Mouse (Mus musculus) embryonic facial prominence, embryonic 13.5 days (tissue): ENCODE data around the gene Gm20517. TPM values are rescaled to one million over a fixed set of nuclear protein-coding genes. Genes with fewer than 3 reads are reported as not detected.
"Not testable (repeated sequence)": the region's sequence is repeated elsewhere in the genome, so short reads cannot be mapped to it uniquely, and the experiment has no call there.

ENCODE experiments used
- ATAC-seq: fragments of 200-750 bp; cut with Nextera tagmentation; 2 replicates; pipeline ENCODE4 v1.8.0; 2017; ENCODE audit warnings: low read depth; ENCODE audit not compliant: insufficient number of reproducible peaks, insufficient read depth, low FRiP score, low TSS enrichment
- H3K27ac ChIP-seq: fragments of 300-500 bp; sonication (generic); 2 replicates; pipeline ENCODE4 v1.5.1; 2015; ENCODE audit warnings: moderate library complexity, mild to moderate bottlenecking, inconsistent platforms
- H3K27me3 ChIP-seq: fragments of 300-500 bp; sonication (generic); 2 replicates; pipeline ENCODE4 v1.6.1; 2015; ENCODE audit warnings: mild to moderate bottlenecking, inconsistent platforms
- H3K36me3 ChIP-seq: fragments of 300-500 bp; sonication (generic); 2 replicates; pipeline ENCODE4 v1.6.1; 2015; ENCODE audit warnings: mild to moderate bottlenecking, inconsistent platforms
- H3K4me1 ChIP-seq: fragments of 300-500 bp; sonication (generic); 2 replicates; pipeline ENCODE4 v1.6.1; 2015; ENCODE audit warnings: inconsistent platforms
- H3K4me2 ChIP-seq: fragments of 300-500 bp; sonication (generic); 2 replicates; pipeline ENCODE4 v1.6.1; 2015; ENCODE audit warnings: moderate library complexity, mild to moderate bottlenecking, inconsistent platforms
- H3K4me3 ChIP-seq: fragments of 300-500 bp; sonication (generic); 2 replicates; pipeline ENCODE4 v1.5.1; 2015; ENCODE audit warnings: mild to moderate bottlenecking, inconsistent platforms
- H3K9ac ChIP-seq: fragments of 300-500 bp; sonication (generic); 2 replicates; pipeline ENCODE4 v1.6.1; 2015; ENCODE audit warnings: mild to moderate bottlenecking, inconsistent platforms
- H3K9me3 ChIP-seq: fragments of 300-500 bp; sonication (generic); 2 replicates; pipeline ENCODE4 v1.6.1; 2016; ENCODE audit warnings: inconsistent platforms
- WGBS: fragments of 180-500 bp; shearing (Covaris S2); methylation state at CpG from one replicate; pipeline ENCODE4 v1.1.7; 2015; ENCODE audit warnings: mixed read lengths; 5-methylcytosine and 5-hydroxymethylcytosine counted together
- polyA plus RNA-seq: library from polyadenylated mRNA; unstranded; fragments of >200 nt; fragmentation: Nextera tagmentation; extraction: Ambion mirVana; gene quantifications from 2 replicates; pipeline ENCODE4 v1.2.1, GENCODE M21; 2015

The Gm20517 gene
- polyA plus RNA-seq, 1 experiment from 2014 or later: 0.96 TPM

DNA sequence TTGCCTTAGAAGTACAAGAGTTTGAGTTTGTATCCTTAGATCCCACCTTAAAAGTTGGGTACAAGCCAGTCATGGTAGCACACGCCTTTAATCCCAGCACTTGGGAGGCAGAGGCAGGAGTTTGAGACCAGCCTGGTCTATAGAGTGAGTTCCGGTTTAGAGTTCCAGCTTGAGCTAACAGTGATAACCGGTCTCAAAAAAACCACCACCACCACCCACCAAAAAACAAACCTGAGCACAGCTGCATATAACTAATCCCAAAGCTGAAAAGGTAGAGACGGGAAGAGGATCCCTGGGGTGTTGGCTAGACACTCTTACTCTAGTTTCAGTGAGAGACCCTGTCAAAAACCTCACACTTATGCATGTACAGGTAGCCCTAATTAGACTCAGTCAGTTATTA, 5.3 kb downstream of the Gm20517 start:
- H3K27me3 ChIP-seq: no peaks in the 10 kb centered on the region
- H3K9me3 ChIP-seq: no peaks in the 10 kb centered on the region
- WGBS: 93% methylated on average over 4 of the region's 4 CpGs
- no peak for ATAC-seq
- H3K27ac ChIP-seq: no peak overlapping the region
- H3K4me2 ChIP-seq: no peak overlapping the region
- peaks cover 14% of the 10 kb centered on the region for H3K4me1 ChIP-seq
- H3K36me3 ChIP-seq: peaks cover 79% of the 10 kb centered on the region
- no peak overlapping the region for H3K4me3 ChIP-seq
- no peak overlapping the region for H3K9ac ChIP-seq

GRCm38 (mm10) chr17:47617605-47618307, 6.4 kb downstream of the Gm20517 start:
- no peak for ATAC-seq
- H3K4me3 ChIP-seq: no peak overlapping the region
- 92% methylated on average over 9 of the region's 9 CpGs for WGBS
- H3K9ac ChIP-seq: no peak overlapping the region
- no peak overlapping the region for H3K4me2 ChIP-seq
- H3K4me1 ChIP-seq: peaks cover 5% of the 10 kb centered on the region
- H3K9me3 ChIP-seq: no peaks in the 10 kb centered on the region
- peaks cover 90% of the 10 kb centered on the region for H3K36me3 ChIP-seq
- H3K27ac ChIP-seq: no peak overlapping the region
- H3K27me3 ChIP-seq: no peaks in the 10 kb centered on the region

GRCm38 (mm10) chr17:47618556-47619311, 7.3 kb downstream of the Gm20517 start:
- Histone ChIP-seq H3K36me3 (peaks cover 91% of the 10 kb centered on the region), H3K4me2 (no peak overlapping the region), H3K27ac (no peak overlapping the region), H3K27me3 (no peaks in the 10 kb centered on the region), H3K9me3 (no peaks in the 10 kb centered on the region), H3K9ac (no peak overlapping the region), H3K4me1 (no peaks in the 10 kb centered on the region), H3K4me3 (no peak overlapping the region)
- 93% methylated on average over 13 of the region's 13 CpGs for WGBS
- ATAC-seq: no peak

DNA sequence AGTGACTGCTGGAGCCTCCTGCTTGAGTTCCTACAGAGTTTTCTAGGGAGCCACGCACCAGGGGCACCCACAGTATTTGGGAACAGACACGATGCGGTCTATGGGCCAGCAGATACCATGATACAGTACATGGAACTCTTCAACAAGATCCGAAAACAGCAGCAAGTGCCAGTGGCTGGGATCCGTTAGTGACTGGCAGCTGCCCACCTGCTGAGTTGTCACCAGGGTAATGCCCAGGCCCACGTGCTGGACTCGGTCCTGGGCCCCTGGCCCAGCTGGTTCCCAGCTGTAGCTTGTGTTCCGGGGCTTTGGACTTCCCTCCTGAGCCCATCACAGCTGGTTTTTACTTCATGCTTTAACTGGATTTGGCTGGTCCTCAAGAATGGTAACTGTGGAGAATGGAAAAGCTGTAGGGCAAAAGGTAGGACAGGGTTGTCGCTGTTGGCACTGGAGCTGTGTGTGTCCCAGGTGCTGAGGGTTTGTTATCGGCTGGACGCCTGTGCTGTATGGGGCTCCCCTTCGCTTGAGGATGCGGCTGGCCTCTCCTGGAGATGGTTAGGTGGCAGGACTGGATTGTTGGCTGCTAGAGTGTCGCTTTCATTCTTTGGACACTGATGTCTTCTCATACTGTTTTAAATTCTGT, 11.6 kb downstream of the Gm20517 start:
- Histone ChIP-seq H3K27me3 (no peaks in the 10 kb centered on the region), H3K27ac (no peak overlapping the region), H3K36me3 (peaks cover 80% of the 10 kb centered on the region), H3K9ac (no peak overlapping the region), H3K4me3 (no peak overlapping the region), H3K9me3 (no peaks in the 10 kb centered on the region), H3K4me1 (peaks cover 5% of the 10 kb centered on the region), H3K4me2 (no peak overlapping the region)
- no peak for ATAC-seq
- whole genome bisulfite sequencing: 84% methylated on average over 14 of the region's 14 CpGs

DNA sequence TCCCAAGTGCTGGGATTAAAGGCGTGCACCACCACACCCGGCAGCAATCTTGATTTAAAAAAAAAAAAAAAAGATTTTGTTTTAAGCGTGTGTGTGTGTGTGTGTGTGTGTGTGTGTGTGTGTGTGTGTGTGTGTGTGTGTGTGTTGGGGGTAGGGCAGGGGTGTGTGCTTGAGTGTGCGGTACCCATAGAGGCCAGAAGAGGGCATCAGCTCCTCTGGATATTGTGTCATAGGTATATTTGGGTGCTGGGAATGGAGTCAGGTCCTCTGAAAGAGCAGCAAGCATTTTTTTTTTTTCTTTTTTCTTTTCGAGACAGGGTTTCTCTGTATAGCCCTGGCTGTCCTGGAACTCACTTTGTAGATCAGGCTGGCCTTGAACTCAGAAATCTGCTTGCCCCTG, 13.2 kb downstream of the Gm20517 start:
- WGBS: 91% methylated on average over 5 of the region's 5 CpGs
- not testable (repeated sequence) for H3K27me3 ChIP-seq, H3K9me3 ChIP-seq, H3K4me3 ChIP-seq, H3K27ac ChIP-seq, H3K9ac ChIP-seq, H3K4me2 ChIP-seq, ATAC-seq
- Histone ChIP-seq H3K4me1 (peaks cover 12% of the 10 kb centered on the region), H3K36me3 (peaks cover 68% of the 10 kb centered on the region)

GRCm38 (mm10) chr17:47625088-47625487, 13.7 kb downstream of the Gm20517 start:
- no peak for ATAC-seq
- 99% methylated on average over 2 of the region's 2 CpGs for WGBS
- H3K4me2 ChIP-seq: no peak overlapping the region
- H3K27ac ChIP-seq: no peak overlapping the region
- H3K4me3 ChIP-seq: no peak overlapping the region
- no peak overlapping the region for H3K9ac ChIP-seq
- peaks cover 63% of the 10 kb centered on the region for H3K36me3 ChIP-seq
- no peaks in the 10 kb centered on the region for H3K27me3 ChIP-seq
- H3K4me1 ChIP-seq: peaks cover 13% of the 10 kb centered on the region
- no peaks in the 10 kb centered on the region for H3K9me3 ChIP-seq

- no peak for ATAC-seq
- Histone ChIP-seq H3K4me1 (peaks cover 23% of the 10 kb centered on the region), H3K4me2 (no peak overlapping the region), H3K9me3 (no peaks in the 10 kb centered on the region), H3K27ac (no peak overlapping the region), H3K4me3 (no peak overlapping the region), H3K9ac (no peak overlapping the region), H3K27me3 (no peaks in the 10 kb centered on the region), H3K36me3 (peaks cover 55% of the 10 kb centered on the region)
- WGBS: 79% methylated on average over 5 of the region's 5 CpGs
Observed at GRCm38 (mm10) chr17:47626031-47626430, 14.6 kb downstream of the Gm20517 start.

DNA sequence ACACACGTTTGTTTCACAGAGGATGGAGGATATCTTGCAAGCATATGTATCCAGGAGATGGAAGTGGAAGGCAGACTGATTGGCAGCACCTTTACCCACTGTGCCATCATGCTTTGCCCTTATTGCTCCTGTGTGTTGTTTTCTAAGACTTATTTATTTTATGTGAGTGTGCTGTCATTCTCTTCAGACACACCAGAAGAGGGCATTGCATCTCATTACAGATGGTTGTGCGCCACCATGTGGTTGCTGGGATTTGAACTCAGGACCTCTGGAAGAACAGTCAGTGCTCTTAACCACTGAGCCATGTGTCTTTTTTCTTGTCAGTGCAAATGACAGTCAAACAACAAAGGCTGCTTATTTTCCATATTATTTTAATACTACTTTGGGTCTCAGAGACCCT, 16.4 kb downstream of the Gm20517 start:
- peaks cover 37% of the 10 kb centered on the region for H3K4me1 ChIP-seq
- WGBS: 74% methylated on average over 2 of the region's 2 CpGs
- peaks cover 38% of the 10 kb centered on the region for H3K36me3 ChIP-seq
- H3K4me3 ChIP-seq: peak overlapping the region; percentile 69; the same call in 1 of the 2 replicates
- no peaks in the 10 kb centered on the region for H3K27me3 ChIP-seq
- H3K4me2 ChIP-seq: peak overlapping the region; percentile 95
- no peak for ATAC-seq
- 0 out of 2 replicates have a peak overlapping the region, but pooled peaks have one; percentile 93 for H3K27ac ChIP-seq
- H3K9me3 ChIP-seq: no peaks in the 10 kb centered on the region
- peak overlapping the region; percentile 83; the same call in 1 of the 2 replicates for H3K9ac ChIP-seq

- under 1% methylated on average over 63 of the region's 63 CpGs for WGBS
- peak overlapping the region; percentile 93 for H3K27ac ChIP-seq
- peaks cover 25% of the 10 kb centered on the region for H3K36me3 ChIP-seq
- H3K27me3 ChIP-seq: no peaks in the 10 kb centered on the region
- H3K9me3 ChIP-seq: no peaks in the 10 kb centered on the region
- peak overlapping the region; percentile 95 for H3K4me2 ChIP-seq
- peak overlapping the region; percentile 83 for H3K9ac ChIP-seq
- H3K4me3 ChIP-seq: peak overlapping the region; percentile 69
- ATAC-seq: peak; percentile 92
- peaks cover 37% of the 10 kb centered on the region for H3K4me1 ChIP-seq
Observed at GRCm38 (mm10) chr17:47628851-47629676, 17.7 kb downstream of the Gm20517 start.

DNA sequence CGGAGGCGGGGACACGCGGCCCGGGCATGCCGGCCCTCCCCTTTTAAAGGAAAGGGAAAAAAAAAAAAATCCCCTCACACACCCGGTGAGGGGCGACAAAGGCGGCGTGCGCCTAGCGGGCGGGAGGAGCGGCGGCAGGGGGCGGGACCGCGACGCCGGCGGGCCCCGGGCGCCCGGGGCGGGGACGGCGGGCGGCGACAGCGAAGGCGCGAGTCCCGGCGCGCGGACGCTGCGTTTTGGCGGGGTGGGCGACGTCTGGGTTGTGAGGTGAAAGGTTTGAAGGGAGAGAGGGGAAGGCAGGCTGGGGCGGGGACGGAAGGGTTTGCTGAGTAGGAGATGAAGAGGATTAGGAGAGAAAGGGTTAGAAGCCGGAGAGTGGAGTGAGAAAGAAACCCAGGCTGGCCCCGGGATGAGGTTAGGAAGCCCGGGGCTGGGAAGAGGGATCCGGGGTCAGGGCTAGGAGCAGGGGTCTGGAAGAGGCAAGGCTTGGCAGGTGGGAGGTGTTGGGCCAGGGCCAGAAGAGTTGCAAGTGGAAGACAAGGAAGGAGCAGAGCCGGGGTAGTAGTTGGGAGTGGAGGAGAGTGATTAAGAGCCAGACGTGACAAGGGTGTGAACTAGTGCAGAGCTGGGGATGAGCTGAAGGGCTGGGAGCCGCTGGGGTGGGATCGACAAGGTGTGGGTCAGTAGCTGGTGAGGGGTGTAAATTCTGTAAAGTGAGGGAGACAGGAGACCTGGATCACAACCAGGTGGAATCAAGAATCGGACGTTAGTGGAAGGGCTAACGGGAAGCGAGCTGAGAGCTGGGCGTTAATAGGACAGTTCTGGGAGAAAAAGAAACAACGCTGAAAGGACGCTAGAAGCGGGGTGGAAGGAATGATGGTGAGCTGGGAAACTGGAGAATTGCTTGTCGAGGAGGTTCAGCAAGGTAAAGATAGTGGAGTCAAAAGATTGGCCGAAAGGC, 18.6 kb downstream of the Gm20517 start:
- peak overlapping the region; percentile 93 for H3K27ac ChIP-seq
- H3K9ac ChIP-seq: peak overlapping the region; percentile 83
- H3K27me3 ChIP-seq: no peaks in the 10 kb centered on the region
- peaks cover 37% of the 10 kb centered on the region for H3K4me1 ChIP-seq
- peak; percentile 49 for ATAC-seq
- under 1% methylated on average over 56 of the region's 61 CpGs for WGBS
- no peaks in the 10 kb centered on the region for H3K9me3 ChIP-seq
- peak overlapping the region; percentile 95 for H3K4me2 ChIP-seq
- peaks cover 16% of the 10 kb centered on the region for H3K36me3 ChIP-seq
- peak overlapping the region; percentile 69 for H3K4me3 ChIP-seq
